Mouse (Mus musculus) fibroblast of lung, adult 2 months (primary cell): ENCODE results near the gene Gm20388.

Experiments
- DNase-seq: peaks from one replicate; pipeline ENCODE4 v3.0.0-alpha.2; 2011; ENCODE audit warnings: low read depth

The Gm20388 gene

DNA sequence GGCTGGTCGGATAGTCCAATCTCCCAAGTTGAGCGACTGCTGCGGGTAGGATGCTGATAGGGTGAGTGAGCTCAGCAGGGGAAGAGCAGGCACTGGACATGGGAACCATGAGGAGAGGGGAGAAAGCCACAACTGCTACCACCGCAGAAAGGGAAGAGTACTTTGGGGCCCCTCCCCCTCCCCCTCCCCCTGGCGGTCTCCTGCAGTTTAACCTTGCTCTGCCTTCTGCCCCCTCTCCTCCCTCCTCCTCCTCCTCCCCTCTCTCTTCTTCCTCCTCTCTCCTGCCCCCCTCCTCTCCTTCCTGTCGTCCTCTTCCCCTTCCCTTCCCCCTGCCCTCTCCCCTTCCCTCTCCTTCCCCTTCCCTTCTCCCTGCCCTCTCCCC, 599.4 kb downstream of the Gm20388 start:
- no peak for DNase-seq

DNA sequence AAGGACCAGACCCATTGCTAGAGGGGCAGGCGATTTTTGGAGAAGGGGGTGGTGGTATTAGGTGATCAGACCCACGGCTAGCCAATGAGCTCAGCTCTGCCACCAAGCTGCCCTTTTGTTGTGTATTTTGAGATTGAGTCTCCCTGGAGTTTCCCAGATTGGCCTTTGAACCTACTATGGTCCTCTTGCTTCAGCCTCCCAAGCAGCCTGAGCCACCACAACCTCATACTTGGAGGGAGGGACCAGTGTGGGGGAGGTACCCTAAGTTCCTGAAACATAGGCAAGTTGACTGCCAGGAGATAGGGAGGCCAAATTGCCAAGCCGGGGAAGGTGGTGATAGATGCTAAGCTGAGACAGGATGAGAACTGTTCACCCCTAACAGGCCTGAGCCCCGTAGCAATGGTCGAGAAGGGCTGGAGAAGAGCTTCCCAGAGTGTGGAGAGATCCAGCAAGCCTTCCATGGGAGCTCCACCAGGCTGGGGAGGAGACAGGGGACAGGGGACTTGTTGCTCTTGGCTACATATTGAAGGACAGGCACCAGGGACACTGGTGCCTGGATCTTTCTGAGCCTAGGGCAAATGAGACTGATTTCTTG, 600.3 kb downstream of the Gm20388 start:
- DNase-seq: no peak

DNA sequence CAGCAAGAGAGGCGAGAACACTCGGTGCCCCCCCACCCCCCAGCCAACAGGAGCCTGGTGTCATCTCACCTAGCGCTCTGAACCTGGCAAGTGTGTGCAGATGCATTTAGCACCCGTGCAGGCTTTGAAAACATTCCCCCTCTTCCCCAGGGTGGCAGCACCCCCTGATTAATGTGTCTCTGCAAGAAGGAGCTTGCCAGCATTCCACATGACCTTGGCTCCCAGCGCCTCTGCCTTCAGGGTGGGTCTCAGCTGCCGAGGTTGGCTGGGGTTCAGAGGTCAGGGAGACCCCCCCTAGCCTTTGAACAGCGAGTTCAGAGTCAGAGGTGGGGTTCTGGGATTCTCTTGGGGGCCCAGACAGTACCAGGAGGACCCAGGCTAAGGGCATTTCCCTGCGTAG, 601.1 kb downstream of the Gm20388 start:
- no peak for DNase-seq

DNA sequence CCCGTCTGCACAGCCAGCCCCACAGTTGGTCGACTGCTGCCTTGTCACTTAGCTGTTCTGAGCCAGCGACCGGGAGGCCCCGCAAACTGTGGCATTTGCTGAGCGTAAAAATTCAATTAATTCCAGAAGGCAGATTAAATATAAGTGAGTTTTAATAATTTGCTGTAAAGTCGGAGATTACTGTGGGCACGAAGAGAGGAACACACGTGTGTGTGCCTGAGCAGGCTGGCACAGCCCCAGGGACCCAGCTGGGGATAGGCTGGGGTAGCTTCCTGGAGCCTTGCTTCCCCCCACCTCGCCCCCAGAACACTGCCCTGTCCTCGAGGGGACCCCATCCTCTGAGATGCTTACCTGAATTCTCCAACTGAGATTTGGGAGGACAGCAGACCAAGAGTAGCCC, 601.7 kb downstream of the Gm20388 start:
- DNase-seq: no peak

DNA sequence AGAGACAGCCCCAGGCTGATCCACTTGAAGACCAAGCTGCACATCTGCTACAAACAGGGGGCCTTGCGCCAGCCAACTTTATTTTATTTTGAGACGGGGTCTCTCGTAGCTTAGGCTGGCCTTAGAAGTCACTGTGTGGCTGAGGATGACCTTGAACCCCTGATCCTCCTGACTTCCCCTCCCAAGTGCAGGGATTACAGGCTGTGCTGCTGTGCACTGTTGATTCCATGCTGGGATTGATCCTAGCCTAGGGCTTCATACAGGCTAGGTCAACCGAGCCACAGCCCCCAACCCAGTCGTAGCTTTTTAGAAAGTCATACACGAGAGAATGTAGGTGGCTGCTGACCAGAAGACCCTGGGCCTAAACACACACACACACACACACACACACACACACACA, 602.5 kb downstream of the Gm20388 start:
- no peak for DNase-seq

DNA sequence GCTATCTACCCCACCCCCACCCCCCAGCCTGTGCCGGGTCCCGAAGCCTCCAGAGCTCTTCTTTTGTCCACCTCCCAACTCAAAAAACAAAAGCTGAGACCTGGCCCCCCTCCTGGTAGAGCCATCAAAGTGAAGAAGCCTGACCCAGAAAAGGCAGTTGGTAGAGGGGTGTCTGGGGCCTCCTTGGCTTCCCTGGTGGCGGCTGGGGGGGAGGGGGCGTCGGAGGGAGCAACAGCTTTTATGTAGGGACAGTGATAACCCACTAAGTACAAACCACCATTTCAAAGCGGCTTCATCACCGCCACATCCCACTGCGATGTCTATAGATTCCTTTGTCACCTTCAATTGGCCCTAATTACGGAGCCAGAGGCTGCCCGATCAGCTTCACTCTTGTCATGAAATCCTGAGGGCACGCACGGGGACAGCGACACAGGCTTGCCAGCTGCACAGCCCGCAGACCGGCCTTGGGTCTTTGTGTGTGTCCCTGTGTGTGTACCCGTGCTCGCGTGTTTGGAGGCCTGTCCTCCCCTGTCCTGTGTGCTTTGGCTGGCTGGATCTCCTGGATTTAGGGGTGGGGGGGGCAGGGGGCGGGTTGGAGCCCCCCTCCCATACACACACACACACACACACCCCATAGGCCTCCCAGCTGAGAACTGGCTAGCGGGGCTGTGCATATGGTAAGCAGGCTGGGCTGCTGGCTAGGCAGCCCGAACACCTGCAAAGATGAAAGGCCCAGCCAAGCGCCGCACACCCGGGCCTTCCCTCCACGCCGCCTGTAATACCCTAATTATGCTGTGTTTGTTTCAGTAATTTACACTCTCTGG, 603.2 kb downstream of the Gm20388 start:
- DNase-seq: no peak

DNA sequence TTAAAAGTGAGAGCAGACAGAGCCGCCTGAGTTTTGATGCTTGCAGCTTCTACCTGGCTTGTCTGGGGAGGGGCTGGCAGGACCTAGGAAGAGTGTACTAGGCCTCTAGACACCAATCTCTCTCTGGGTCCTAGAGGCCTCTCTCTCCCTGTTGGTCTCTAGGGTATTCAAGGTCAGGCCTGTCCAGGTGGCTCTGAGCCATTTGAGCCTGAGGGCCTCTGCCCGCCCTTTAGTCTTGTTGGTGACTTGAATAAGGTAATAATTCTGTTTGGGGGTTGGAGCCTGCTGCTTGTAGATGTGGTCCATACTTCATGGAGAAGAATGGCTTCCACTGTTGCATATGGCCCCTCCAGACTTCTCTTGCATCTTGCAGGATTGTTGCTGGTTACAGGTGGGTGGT, 604.6 kb downstream of the Gm20388 start:
- DNase-seq: no peak

DNA sequence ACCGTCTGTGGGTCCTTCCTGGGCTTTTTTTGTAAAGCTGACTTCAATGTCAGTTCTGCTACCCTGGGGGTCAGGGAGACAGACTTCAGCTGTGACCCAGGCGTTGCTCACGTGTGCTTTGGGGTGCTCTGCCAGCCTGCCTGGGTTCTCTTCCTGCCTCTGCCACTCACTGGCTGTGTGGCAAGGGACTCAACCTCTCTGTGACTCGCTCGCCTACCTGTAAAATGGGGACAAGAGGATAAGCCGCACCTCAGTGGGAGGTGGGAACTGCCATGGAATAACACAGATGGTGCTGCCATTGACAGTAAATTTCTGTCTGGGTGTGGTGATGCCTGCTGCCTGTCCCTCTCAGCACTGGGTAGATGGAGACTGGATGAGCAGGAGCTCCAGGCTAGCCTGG, 605.0 kb downstream of the Gm20388 start:
- DNase-seq: no peak

DNA sequence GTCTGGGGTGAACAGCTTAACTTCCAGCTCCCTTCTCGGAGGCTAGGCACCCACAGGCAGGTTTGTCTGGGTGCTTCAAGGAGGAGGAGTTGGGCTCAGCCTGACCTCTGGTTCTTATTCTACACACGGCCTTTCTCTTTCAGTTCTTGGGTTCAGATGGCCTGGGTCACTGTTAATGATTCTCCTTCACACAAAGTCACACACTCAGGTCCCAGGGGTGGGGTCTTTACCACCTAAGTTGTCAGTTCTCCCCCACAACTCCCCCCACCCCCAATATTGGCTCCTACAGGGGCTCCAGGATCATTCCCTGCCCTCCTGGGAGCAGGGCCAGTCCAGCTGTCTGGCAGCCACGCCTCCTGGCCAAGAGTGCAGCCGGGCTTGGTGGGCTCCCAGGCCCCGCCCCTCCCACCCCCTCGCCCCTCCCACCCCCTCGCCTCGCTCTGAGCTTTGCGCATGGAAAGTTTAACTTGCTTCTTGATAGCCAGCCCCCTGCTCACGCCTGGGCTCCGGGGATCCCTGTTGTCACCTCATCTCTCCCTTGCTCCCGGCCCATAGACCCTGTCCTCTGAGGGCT, 605.6 kb downstream of the Gm20388 start:
- no peak for DNase-seq

DNA sequence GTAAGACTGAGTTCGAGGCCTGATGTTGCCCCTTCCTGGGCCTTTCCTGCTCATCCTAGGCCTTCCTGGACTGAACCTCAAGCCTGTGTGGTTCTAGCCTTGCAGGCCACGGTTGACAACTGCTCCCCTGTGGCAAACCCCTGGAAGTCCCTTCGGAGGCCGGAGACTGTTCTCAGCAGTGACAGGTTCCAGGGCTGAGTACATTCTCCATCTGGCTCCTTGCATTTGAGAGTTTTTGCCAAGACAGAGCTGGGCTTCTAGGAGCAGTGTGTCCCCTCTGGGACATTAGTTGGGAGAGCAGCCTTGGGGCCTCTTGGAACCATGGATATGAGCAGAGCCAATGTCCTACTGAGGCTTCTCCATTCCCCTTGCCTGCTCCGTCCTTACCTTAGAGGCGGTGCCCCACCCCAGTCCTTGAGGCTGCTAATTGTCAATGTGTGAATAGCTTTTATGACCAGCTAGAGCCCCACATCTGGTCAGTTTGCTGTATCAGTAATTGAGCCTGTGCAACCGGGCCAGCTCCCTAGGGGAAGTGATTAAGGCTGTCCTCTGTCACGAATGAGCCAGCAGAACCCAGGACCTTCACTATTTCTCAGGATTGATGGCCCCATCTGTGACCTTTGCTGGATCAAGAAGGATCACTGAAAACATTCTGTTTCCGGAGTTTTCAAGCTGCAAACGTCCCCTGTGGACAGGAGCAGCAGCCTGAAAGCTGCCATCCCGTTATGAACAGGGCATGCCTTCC, 607.2 kb downstream of the Gm20388 start:
- DNase-seq: no peak

DNA sequence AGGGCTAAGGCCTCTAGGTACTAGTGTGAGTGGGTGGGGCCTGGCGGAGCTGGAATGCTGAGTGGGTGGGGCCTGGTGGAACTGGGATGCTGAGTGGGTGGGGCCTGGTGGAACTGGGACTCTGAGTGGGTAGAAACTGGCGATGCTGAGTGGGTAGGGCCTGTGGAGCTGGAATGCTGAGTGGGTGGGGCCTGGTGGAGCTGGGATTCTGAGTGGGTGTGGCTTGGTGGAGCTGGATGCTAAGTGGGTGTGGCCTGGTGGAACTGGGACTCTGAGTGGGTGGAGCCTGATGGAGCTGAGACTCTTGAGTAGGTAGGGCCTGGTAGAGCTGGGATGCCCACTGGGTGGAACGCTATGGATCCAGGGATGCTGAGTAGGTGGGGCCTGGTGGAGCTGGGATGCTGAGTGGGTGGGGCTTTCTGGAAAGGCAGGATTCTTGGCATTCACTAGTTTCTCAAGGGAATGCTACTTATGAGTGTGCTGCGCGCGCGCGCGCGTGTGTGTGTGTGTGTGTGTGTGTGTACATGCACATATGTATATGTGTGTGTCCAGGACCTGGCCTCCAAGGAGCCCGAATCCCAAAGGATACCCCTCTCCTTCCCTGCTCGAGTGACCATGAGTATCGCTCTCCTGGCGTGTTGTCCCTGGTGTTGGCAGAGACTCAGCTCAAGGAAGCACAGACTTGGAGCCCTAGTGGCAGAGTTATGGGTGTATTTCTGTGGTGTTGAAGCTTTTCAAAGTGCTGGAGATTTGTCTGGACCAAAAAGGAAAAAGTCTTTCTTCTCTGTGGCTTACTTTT, 608.3 kb downstream of the Gm20388 start:
- no peak for DNase-seq

DNA sequence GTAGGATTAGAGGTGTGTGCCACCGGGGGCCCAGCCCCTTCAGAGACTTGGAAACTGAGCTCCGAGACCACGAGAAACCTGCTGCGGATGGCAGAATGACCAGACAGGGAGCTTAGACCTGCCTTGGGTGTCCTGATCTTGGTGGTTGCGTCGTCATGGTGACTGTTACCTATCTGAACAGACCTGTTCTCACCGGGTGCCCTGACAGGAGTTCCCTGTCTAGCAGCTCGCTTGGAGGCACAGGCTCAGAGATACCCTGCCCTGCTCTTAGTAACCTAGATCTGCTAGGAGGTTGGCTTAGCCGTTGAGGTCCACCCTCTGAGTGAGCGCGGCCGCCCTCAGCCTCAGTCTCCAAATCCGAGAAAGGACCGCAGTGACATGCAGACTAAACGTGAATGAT, 609.6 kb downstream of the Gm20388 start:
- DNase-seq: no peak

DNA sequence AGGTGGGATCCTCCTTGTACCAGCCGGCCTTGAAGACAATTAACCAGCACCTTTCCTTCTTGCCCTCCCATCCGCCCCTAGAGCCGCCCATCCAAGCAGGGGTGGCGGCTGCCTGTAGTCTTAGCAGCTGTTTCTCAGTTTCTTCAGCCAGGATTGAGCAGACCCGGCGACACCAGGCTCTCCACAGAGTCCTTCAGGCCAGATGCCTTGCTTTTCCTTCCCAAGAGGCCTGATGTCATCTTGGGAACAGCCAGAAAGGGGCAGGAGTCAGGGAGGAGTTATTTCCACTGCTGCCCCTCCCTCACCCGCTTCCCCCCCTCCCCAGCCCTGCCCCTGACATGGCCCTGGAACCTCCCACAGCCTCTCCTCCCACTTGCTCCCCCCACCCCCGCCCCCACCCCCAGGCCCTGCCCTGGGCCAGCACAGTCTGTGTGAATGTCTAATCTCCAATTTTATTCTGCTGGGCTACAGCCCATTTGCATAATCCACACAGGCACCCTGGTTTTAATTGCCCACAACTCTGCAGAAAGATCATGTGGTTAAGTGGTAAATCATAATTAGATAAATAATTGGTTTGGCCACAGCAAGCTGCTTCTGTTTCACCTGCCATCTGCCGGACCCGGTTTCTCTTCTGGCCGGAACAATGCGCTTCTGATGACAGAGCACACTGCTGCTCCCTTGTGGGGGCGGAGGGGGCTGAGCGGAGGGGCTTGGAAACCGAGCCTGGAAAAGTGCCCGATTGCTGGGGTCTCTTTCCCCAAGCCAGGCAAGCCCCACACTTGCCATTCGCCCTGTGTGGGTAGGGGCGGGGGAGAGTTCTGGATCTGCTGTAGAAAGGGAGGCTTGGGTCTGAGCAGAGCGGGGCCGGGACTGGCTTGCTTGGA, 610.3 kb downstream of the Gm20388 start:
- no peak for DNase-seq

DNA sequence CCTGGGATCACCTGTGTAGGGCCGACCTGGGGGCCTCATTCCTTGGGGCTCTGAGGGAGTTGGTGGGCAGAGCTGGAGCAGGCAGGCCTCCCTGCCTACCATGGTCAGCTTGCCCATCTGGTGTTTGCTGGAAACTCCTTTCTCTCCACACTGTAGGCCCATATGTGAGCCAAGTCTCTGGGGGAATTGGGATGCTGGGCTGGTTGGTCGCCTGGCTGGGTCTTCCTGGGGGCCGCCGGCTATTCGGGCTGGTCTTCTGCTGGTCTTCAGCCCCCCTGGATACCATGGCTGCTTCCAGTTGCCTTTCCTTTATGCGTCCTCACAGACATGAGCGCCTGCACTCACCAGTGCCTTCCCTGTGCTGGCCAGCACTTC, 610.9 kb downstream of the Gm20388 start:
- no peak for DNase-seq

DNA sequence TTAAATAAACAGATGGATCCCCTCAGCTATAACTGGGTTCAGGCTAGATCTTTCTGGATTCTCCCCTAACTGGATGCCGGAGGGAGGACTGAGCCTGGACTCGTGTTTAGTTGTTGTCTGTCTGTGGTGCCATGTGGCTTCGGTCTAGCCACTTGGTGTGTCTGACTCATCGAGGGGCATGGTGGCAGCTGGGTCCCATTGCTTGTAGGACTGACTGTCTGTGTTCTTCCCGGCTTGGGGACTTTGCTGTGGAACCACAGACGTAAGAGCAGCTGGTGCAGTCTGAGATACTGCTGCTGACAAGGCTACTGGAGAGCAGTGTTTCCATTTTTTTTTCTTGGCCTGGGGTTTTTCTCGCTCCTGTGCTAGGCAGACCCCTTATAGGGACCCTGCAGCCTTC, 613.0 kb downstream of the Gm20388 start:
- no peak for DNase-seq

DNA sequence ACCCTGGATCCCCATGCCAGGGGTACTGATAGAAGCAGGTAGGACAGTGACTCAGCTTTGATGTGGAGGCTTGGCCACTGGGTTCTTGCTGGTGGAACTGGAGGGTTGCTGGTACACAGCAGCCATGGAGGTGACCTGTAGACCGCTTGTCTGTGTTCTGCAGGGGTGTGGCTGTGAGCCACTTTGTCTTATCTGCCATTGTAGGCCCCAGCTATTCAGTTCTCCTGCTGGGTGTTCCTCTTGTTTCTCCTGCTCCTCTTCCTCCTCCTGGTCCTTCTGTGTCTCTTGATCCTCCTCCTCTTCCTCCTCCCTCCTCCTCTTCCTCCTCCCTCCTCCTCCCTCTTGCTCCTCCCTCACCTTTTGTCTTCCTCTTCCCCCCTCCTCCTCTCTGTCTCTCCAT, 614.5 kb downstream of the Gm20388 start:
- DNase-seq: no peak

DNA sequence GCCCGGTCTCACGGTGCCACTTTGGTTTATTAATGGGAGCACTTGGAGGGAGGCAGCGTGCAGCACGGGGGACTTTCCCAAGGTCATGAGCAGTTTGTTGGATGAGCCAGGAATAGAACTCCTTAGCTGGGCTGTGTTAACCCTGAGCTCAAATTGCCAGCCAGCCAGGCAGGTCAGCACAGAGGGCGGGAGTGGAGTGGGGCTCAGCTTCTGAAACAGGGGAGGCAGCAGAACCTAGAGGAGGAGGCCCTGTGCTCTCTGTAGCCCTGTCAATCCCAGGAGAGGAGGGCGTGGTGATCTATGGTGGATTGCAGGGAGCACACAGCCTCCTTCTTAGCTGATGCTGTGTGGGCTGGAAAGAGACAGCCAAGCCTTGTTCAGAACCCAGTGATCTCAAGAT, 615.2 kb downstream of the Gm20388 start:
- DNase-seq: no peak

DNA sequence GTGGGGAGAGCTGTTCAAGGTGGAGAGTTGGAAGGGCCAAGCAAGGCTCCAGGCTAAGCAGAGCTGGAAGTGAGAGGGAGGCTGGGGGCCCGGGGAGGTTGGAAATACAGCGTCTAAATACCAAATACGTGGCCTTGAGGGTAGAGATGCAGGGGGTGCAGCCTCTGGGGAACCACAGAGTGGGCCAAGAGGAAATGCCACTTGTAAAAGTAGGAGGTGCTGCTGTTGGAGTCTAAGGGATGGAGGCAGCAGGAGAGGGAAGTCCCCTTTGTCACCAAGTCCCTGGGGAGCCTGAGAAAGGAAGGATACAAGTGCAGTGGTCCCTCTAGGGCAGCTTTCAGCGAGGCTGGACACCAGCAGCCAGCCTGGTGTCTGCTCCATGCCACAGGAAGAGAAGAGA, 615.9 kb downstream of the Gm20388 start:
- no peak for DNase-seq

DNA sequence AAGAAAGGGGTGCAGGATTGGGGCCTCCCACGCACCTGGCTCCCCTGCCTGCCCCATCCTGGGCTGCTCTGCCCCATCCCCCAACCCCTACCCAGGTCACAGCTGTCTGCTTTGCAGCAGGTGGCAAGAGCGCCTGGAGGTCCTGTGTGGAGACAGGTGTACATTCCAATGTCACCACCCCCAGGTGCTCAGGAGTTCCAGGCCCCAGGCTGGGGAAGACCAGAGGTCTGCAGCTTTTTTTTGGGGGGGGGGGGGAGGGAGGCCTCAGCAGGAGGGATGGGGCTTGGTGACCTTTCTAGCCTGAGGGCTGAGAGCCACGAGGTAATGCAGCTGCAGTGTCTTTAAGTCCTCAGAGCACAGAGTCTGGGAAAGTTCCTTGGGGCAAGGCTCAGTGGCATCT, 617.7 kb downstream of the Gm20388 start:
- no peak for DNase-seq

DNA sequence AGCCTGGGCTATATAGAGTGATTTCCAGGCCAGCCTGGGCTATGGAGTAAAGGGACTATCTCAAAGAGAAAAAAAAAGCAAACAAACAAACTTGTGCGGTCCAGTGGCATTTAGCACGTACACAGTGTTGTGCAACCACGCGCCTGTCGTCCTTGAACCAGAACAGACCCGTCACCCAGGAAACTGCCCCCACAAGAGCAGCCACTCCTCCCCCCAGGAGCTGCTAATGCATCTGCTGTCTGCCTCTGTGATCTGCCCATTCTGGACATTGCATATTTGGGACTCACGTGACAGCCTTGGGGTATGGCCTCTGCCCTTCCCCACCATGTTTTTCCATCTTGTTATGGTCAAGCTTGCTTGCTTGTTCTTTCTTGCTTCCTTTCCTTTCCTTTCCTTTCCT, 618.6 kb downstream of the Gm20388 start:
- DNase-seq: no peak
